9 mouse cellular contexts compared by ENCODE assay signal in genomic region chr1:72944805-72945749, GRCm38 (mm10).
DNase-seq lines count a peak whose midpoint lies in the region; ATAC-seq and TF ChIP-seq lines count a peak whose summit lies in the region.
"Had no signal": no experiment of that assay in that cellular context is flagged by ENCODE, and none has a peak within 500 bp of the region (broad histone marks: within the 10 kb centered on the region; RNA-seq: fewer than 3 reads in every experiment).

No protein-coding gene starts in this region.

- peak; percentile 67 for ATAC-seq in kidney, postnatal 0 days (replicated peaks; ENCODE audit: low FRiP score, low read depth)
- peak; percentile 50; the same call in 1 of the 2 replicates for ATAC-seq in heart, embryonic 16.5 days (replicated peaks; ENCODE audit: extremely low read depth, insufficient read depth, low FRiP score)
- ATAC-seq in liver, embryonic 15.5 days (ENCODE audit: insufficient read depth): no peak
- ATAC-seq in stomach, embryonic 14.5 days (ENCODE audit: insufficient number of reproducible peaks, insufficient read depth, low FRiP score, low read depth): peak; percentile 81
- ATAC-seq in CD4-positive, CD25-positive, alpha-beta regulatory T cell, adult 4 months: no peak

- no peaks in the 10 kb centered on the region for H3K27me3 ChIP-seq in kidney, postnatal 0 days (ENCODE audit: insufficient read depth, low read length)
- no peaks in the 10 kb centered on the region for H3K27me3 ChIP-seq in heart, embryonic 16.5 days (ENCODE audit: control insufficient read depth, insufficient read depth, low read length)
- peaks cover 20% of the 10 kb centered on the region for H3K27me3 ChIP-seq in liver, embryonic 15.5 days
- no peaks in the 10 kb centered on the region for H3K27me3 ChIP-seq in stomach, embryonic 14.5 days (ENCODE audit: control insufficient read depth, insufficient read depth, low read length)

- no peaks in the 10 kb centered on the region for H3K9me3 ChIP-seq in kidney, postnatal 0 days (replicated peaks; ENCODE audit: low read length)
- H3K9me3 ChIP-seq in heart, embryonic 16.5 days (replicated peaks; ENCODE audit: control insufficient read depth, low read length): no peaks in the 10 kb centered on the region
- H3K9me3 ChIP-seq in liver, embryonic 15.5 days (replicated peaks): no peaks in the 10 kb centered on the region
- H3K9me3 ChIP-seq in stomach, embryonic 14.5 days (ENCODE audit: control insufficient read depth, low read depth, low read length): no peaks in the 10 kb centered on the region
- H3K9me3 ChIP-seq: G1E had no signal

- 12% methylated on average over 20 of the region's 21 CpGs for WGBS in kidney, postnatal 0 days
- 8% methylated on average over 21 of the region's 21 CpGs for WGBS in heart, embryonic 16.5 days
- WGBS in liver, embryonic 15.5 days (ENCODE audit: insufficient replicate concordance): 15% methylated on average over 21 of the region's 21 CpGs
- WGBS in stomach, embryonic 14.5 days: 15% methylated on average over 21 of the region's 21 CpGs

- H3K36me3 ChIP-seq in kidney, postnatal 0 days (ENCODE audit: insufficient read depth, low read length): no peaks in the 10 kb centered on the region
- no peaks in the 10 kb centered on the region for H3K36me3 ChIP-seq in heart, embryonic 16.5 days (ENCODE audit: control insufficient read depth, insufficient read depth)
- H3K36me3 ChIP-seq in liver, embryonic 15.5 days (replicated peaks): no peaks in the 10 kb centered on the region
- no peaks in the 10 kb centered on the region for H3K36me3 ChIP-seq in stomach, embryonic 14.5 days (ENCODE audit: control insufficient read depth, insufficient read depth, low read length)
- H3K36me3 ChIP-seq: G1E had no signal

- no peak overlapping the region for H3K9ac ChIP-seq in kidney, postnatal 0 days (ENCODE audit: low read depth, low read length)
- H3K9ac ChIP-seq in heart, embryonic 16.5 days (ENCODE audit: low read length): peak overlapping the region; percentile 63
- no peak overlapping the region for H3K9ac ChIP-seq in liver, embryonic 15.5 days
- H3K9ac ChIP-seq in stomach, embryonic 14.5 days (replicated peaks; ENCODE audit: low read depth, low read length): no peak overlapping the region

- no peak for TF ChIP-seq CTCF in kidney, postnatal 0 days (IDR thresholded peaks at IDR 0.05; ENCODE audit: low read depth)

- peak overlapping the region; percentile 26 for H3K27ac ChIP-seq in kidney, postnatal 0 days
- H3K27ac ChIP-seq in heart, embryonic 16.5 days (ENCODE audit: low read length): peak overlapping the region; percentile 86
- no peak overlapping the region for H3K27ac ChIP-seq in liver, embryonic 15.5 days (replicated peaks)
- peak overlapping the region; percentile 78; the same call in 1 of the 2 replicates for H3K27ac ChIP-seq in stomach, embryonic 14.5 days (ENCODE audit: low read length)

- H3K4me2 ChIP-seq in kidney, postnatal 0 days (ENCODE audit: low read length): peak overlapping the region; percentile 51
- peak overlapping the region; percentile 51 for H3K4me2 ChIP-seq in heart, embryonic 16.5 days (ENCODE audit: low read depth, low read length)
- peak overlapping the region; percentile 23 for H3K4me2 ChIP-seq in liver, embryonic 15.5 days
- H3K4me2 ChIP-seq in stomach, embryonic 14.5 days (replicated peaks; ENCODE audit: low read depth, low read length): peak overlapping the region; percentile 32

- peak; percentile 38 for DNase-seq in kidney, postnatal 0 days (ENCODE audit: low spot score)
- DNase-seq in kidney, adult 9 months: no peak
- no peak for DNase-seq in cerebellum, adult 11-12 months
- no peak for DNase-seq in spleen, postnatal 4 days (ENCODE audit: low spot score in 2 of 2)

- peak overlapping the region; percentile 11 for H3K4me3 ChIP-seq in kidney, postnatal 0 days (replicated peaks; ENCODE audit: low read depth, low read length)
- H3K4me3 ChIP-seq in heart, embryonic 16.5 days (ENCODE audit: low read length): peak overlapping the region; percentile 17; the same call in 1 of the 2 replicates
- no peak overlapping the region for H3K4me3 ChIP-seq in liver, embryonic 15.5 days (replicated peaks)
- H3K4me3 ChIP-seq in stomach, embryonic 14.5 days (ENCODE audit: low read depth, low read length): no peak overlapping the region

- H3K4me1 ChIP-seq in kidney, postnatal 0 days (replicated peaks; ENCODE audit: insufficient read depth, low read length): peaks cover 15% of the 10 kb centered on the region
- peaks cover 44% of the 10 kb centered on the region for H3K4me1 ChIP-seq in heart, embryonic 16.5 days (ENCODE audit: control insufficient read depth, insufficient read depth, low read length)
- H3K4me1 ChIP-seq in liver, embryonic 15.5 days (replicated peaks): no peaks in the 10 kb centered on the region
- peaks cover 19% of the 10 kb centered on the region for H3K4me1 ChIP-seq in stomach, embryonic 14.5 days (ENCODE audit: control insufficient read depth, insufficient read depth, low read length)

Comparison
In these comparisons a context has a peak if more than half of its experiments do, and no peak if none do; other contexts are left out.
1. ATAC-seq: peak in kidney, postnatal 0 days (single experiment), heart, embryonic 16.5 days (single experiment) and stomach, embryonic 14.5 days (single experiment); none in liver, embryonic 15.5 days (single experiment) and CD4-positive, CD25-positive, alpha-beta regulatory T cell, adult 4 months (single experiment).
2. H3K4me3 ChIP-seq: peak in kidney, postnatal 0 days (single experiment) and heart, embryonic 16.5 days (single experiment); none in liver, embryonic 15.5 days (single experiment) and stomach, embryonic 14.5 days (single experiment).
3. Peak in every context shown above with its lines, with median percentiles within 50 percentile points of each other: H3K4me2 ChIP-seq.